Mouse (Mus musculus) heart, adult 2 months (tissue): ENCODE data around the gene Tmub1.

Experiments
- CTCF ChIP-seq: fragments of 200-600 bp; IDR thresholded peaks from 2 replicates; pipeline ENCODE4 v1.8.1; 2022; ENCODE audit warnings: antibody characterized with exemption, mild to moderate bottlenecking, moderate library complexity
- EP300 ChIP-seq: fragments of 200-500 bp; IDR thresholded peaks from 2 replicates; pipeline ENCODE4 v1.6.1; 2011; ENCODE audit warnings: low read depth, low read length, control low read depth; ENCODE audit not compliant: insufficient read depth

- TF ChIP-seq EP300 (no peak), CTCF (no peak)
Observed at GRCm38 (mm10) chr5:24453283-24453984, 5.8 kb upstream of the Tmub1 start.
